Mouse (Mus musculus) T-helper 1 cell (primary cell): ENCODE measurements around the gene Nlrp1a.

ENCODE experiments used
- in situ Hi-C: fragments of 300-600 bp; cut with MboI, MseI; formaldehyde crosslinking; loops from one replicate; pipeline ENCODE4 v1.15.1; 2025; ENCODE audit warnings: high pct_unique_total_duplicates

Nlrp1a gene

DNA sequence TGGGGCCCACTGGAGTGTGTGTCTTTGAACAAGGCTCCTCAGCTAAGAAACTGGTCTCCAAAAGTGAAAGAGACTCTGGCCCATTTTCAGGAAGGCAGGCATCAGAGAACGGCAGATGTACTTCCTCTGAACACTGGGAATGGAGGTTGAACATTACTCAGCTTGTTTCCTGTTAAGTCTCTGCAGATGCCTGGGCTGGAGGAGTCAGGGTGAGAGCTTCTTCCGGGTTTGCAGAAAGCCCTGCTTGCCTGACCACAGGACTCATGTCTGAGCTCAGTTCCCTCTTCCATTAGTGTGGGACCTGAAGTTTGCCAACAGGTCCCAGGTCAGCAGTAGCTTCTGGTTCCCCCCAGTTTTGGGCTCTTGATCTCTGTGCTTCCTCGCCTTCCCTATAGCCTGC, at the start of gene Nlrp1a:
Gene Nlrp1a (minus strand): TSS at position 44 of the 400 bp plus-strand sequence.
- in situ Hi-C loops = no loop called here

DNA sequence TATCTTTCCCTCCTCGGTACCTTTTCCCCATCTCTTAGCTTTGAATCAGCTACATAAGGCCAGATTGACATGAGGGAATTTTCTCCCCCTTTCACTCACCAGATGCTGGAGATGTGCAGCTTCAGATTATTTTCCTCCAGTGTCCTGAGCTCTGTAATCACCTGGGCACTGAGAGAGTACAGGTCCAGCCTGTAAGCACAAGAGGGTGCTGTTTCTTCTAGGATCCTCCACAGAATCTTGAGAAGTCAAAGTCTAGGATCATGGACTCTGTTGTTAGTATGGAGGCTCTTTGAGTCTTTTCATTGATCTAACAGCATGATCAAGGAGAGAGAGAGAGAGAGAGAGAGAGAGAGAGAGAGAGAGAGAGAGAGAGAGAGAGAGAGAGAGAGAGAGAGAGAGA, 25.1 kb upstream of the Nlrp1a start:
- in situ Hi-C loops = no loop called here

DNA sequence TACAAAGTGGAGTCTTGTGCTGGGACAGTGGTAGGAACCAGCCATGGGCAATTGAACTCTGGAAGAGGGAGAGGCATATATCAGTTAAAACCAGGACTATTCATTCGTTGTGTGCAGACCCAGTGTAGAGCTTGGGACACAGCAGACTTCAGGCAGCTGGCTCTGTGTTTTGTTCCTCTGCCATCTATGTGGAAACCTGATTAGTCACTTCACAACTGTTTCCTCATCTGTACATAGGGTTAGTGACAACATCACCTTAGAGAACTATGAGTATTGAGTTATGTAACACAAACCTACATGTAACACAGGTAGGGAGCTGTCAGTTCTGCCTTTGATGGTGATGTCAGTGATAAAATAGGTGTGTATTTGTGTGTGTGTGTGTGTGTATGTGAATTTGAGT, 19.6 kb upstream of the Nlrp1a start:
- in situ Hi-C loops = no loop called here

DNA sequence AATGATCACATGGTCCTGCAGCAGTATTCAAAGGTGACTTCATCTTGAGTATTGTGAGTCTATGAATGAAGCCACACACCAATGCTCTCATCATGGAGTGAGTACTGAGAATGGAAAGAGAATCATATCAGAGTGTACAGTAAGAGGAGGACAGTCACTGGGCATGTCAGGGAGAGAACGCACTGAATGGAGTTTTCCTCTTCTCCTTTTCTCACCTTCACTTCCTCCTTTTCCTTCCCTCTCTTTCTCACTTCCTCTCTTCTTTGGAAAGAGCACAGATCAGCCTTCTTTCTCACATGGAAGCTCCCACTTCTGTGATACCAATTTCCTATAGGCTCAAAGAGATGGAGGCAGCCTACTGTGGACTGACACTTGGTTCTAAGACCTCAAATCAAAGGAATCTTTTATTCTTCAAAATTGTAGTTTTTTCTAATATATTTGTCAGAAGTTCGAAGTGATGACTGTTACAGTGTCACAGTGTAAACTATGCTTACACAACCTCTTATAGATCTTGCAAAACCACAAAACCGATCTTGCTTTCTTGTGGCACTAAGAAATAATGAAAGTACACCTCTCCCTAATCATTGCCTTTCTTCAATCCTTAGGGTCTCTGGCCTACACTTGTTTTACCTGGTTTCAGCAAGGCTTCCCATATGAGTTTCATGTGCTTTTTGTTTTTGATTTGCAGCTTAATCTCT, 15.1 kb upstream of the Nlrp1a start:
- in situ Hi-C loops = no loop called here

DNA sequence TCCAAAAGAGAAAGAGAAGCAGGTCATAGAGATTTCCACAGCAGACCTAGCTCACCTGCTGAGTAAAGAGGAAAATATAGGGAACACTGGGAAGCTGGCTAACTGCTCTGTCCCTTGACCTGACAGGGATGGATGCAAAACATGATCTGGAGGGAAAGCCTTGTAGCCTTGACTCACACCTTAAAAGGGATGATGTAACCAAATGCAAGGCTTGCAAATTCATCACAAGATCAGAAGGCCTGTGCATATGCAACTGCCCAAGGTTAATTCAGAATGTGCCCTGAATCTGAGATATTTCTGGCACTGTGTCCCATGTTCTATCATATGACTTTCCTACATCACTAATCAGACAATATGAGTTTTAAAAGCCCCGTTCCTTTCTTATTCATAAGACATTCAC, 10.8 kb upstream of the Nlrp1a start:
- in situ Hi-C loops = no loop called here

DNA sequence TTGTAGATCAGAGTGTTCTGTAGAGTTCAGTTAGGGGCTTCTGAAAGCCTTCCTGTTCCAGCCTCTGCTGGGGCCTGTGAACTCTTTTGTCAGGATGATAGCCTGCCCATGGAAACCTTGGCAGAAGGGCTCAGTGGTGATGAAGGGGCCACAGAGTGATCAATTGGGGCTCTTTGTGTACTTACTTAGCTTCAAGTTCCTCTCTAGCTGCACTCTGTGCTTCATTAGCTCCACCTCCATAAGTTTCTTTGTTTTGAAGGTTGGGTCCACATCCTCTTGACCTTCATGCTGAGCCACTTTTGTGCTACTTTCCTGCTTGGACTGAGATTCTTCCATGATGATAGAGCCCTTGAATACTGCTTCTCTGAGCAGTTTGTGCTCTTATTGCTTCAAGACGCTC, 2.5 kb downstream of the Nlrp1a start:
- in situ Hi-C loops = no loop called here

DNA sequence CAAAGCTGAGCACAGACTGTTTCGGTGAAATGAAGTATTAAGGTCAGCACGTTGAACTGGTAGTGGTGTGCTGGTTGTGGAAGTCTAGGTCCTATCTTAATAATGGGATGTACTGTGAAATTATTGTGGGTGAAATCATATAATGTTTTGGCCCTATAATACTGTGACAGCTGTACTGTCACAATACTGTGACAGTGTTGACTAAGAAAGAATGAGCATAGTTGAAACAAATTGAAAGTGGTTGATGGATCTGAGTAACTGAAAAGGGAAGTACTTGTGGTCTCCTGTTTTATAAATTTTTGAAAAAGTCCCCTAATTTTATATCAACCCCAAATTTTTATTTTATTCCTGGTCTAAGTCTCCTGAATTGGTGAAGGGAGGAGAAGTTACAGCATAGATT, 37.4 kb downstream of the Nlrp1a start:
- in situ Hi-C loops = no loop called here

DNA sequence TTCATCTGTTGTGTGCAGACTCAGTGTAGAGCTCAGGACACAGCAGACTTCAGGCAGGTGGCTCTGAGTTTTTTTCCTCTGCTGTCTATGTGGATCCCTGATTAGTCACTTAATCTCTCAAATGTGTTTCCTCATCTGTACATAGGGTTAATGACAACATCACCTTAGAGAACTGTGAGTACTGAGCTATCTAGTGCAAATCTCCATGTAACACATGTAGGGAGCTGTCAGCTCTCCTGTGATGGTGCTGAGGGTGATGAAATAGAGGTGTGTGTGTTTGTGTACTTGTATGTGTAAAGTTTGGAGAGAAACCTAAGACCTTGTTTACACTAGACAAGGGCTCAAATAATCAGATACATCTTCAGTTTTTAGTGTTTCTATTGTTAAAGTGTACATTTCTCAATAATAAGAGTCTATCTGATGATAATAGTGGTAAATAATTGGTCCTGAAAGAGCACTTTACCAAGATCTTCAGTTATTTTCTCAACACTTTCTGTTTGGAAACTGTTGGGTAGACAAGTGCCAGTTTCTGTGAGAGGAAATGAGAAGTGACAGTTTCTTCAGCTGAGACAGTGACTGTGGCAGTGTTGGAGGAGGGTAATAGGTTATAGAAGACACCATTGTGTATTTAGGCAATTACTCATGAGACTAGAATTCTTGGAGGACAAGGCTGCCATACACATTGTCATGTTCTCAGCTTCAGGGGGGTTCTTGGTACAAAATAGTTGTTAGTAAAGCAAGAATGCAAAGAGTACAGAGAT, 38.1 kb downstream of the Nlrp1a start:
- in situ Hi-C loops = no loop called here

DNA sequence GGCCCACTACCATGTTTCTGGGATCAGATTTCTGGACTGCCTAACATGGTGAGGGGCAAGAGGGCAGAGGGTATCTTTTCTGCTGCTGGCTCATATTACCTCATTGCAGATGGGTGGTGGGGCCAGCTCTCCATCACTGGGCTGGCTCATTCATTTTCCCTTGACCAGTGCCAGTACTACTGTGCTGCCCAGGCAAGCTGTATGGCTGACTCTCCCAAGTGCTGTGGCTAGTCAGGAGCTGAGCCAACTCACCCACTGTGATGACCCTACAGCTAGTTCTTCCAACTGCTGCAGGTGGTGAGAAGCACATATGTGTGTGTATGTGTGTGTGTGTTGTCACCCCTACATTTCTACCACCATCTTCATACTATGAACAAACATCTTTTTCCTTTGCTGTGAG, 40.6 kb downstream of the Nlrp1a start:
- in situ Hi-C loops = no loop called here

DNA sequence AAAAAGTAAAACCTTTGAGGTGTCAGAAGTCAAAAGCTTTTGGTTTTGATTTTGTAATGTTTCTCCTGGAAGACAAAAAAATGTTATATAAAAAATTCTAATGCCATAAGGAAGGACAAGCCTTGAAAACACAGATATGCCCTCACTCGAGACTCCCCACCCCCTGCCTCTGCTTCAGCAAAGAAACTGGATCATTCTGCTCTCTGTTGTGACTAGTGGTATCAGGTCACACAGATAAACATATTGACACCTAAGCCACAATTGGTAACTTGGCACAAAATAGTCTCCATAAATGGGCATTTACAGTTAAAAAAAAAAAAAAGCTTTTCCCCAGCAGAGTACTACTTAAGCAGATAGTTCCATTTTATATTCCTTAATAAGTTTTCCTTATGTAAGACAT, 68.2 kb downstream of the Nlrp1a start:
- in situ Hi-C loops = no loop called here

DNA sequence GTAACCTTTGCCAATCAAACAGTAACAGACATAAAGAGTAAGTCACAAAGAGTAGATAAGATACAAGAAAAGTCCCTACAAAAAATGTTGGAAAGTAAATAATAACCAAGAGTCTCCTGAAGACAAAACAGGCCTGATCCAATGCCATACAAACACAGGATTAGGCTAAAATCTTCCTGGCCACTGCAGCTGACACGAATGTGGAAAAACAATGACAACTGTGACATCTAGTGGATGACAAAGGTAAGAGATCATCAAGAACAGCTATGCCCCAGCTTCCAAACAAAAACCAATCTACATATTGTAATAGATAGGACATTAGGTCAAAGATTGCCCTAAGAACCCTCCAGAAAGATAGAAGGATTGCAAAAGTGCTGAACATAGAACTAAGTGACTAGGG, 92.0 kb downstream of the Nlrp1a start:
- in situ Hi-C loops = no loop called here
